Mouse (Mus musculus) small intestine, adult 2 months (tissue): Measurements from ENCODE around the gene Grik3.

Experiments
- CTCF ChIP-seq: fragments of 200-500 bp; IDR thresholded peaks from 2 replicates; pipeline ENCODE4 v1.5.1; 2012; ENCODE audit warnings: low read depth, mild to moderate bottlenecking, control low read depth, inconsistent platforms, low read length, moderate library complexity, mixed read lengths; ENCODE audit not compliant: insufficient replicate concordance, insufficient read length; ENCODE audit errors: extremely low read depth
- POLR2A ChIP-seq: fragments of 200-500 bp; IDR thresholded peaks from 2 replicates; pipeline ENCODE4 v1.6.1; 2012; ENCODE audit warnings: low read depth, mild to moderate bottlenecking, control low read depth, inconsistent platforms, low read length, moderate library complexity

- no peak for TF ChIP-seq CTCF
- no peak for TF ChIP-seq POLR2A
Observed at GRCm38 (mm10) chr4:125495477-125495876, 5.0 kb downstream of the Grik3 start.
